Mouse (Mus musculus) frontal cortex, postnatal 10 days (tissue): Measurements from ENCODE around the gene Atg4d.
A peak's percentile ranks its signal among the peaks of the same experiment; 100 is the strongest.
"Not testable (repeated sequence)": the region's sequence is repeated elsewhere in the genome, so short reads cannot be mapped to it uniquely, and the experiment has no call there.

Experiments
- DNase-seq, 2 experiments: peaks; one replicate each; pipeline ENCODE4 v3.0.0; 2022; ENCODE audit warnings: low spot score in 2 of 2, mixed read lengths in 1 of 2

Gene Atg4d

GRCm38 (mm10) chr9:21265000-21265561 is at the start of gene Atg4d:
TSS of gene Atg4d (plus strand) at chr9:21265293.
- DNase-seq = peak; percentile 95 to 96

- DNase-seq = no peak
Observed at GRCm38 (mm10) chr9:21216050-21216841, 48.8 kb upstream of the Atg4d start.

- no peak for DNase-seq
Observed at GRCm38 (mm10) chr9:21219820-21220219, 45.3 kb upstream of the Atg4d start.

- DNase-seq = peak; percentile 82 to 89
Observed at GRCm38 (mm10) chr9:21220490-21221382, 44.4 kb upstream of the Atg4d start.

- DNase-seq = no peak
Observed at GRCm38 (mm10) chr9:21221383-21221929, 43.6 kb upstream of the Atg4d start.

GRCm38 (mm10) chr9:21223490-21223889 is 41.6 kb upstream of the Atg4d start:
- DNase-seq = not testable (repeated sequence)

- DNase-seq = no peak
Observed at GRCm38 (mm10) chr9:21223906-21224305, 41.2 kb upstream of the Atg4d start.

GRCm38 (mm10) chr9:21224576-21225414 is 40.3 kb upstream of the Atg4d start:
- DNase-seq = no peak

- no peak for DNase-seq
Observed at GRCm38 (mm10) chr9:21225415-21225758, 39.7 kb upstream of the Atg4d start.

- DNase-seq = no peak
Observed at GRCm38 (mm10) chr9:21227342-21227741, 37.8 kb upstream of the Atg4d start.

GRCm38 (mm10) chr9:21231551-21231950 is 33.5 kb upstream of the Atg4d start:
- DNase-seq = no peak

GRCm38 (mm10) chr9:21232867-21233266 is 32.2 kb upstream of the Atg4d start:
- DNase-seq = no peak

GRCm38 (mm10) chr9:21233366-21233765 is 31.7 kb upstream of the Atg4d start:
- DNase-seq = no peak

- no peak for DNase-seq
Observed at GRCm38 (mm10) chr9:21233805-21234204, 31.3 kb upstream of the Atg4d start.

GRCm38 (mm10) chr9:21235341-21235740 is 29.8 kb upstream of the Atg4d start:
- DNase-seq = no peak

GRCm38 (mm10) chr9:21236991-21237367 is 28.1 kb upstream of the Atg4d start:
- DNase-seq = no peak

- DNase-seq = no peak
Observed at GRCm38 (mm10) chr9:21237368-21238003, 27.6 kb upstream of the Atg4d start.

GRCm38 (mm10) chr9:21238004-21238732 is 26.9 kb upstream of the Atg4d start:
- DNase-seq = no peak

GRCm38 (mm10) chr9:21238733-21239464 is 26.2 kb upstream of the Atg4d start, which contains the start of gene Keap1:
TSS of gene Keap1 (minus strand) at chr9:21239361.
- DNase-seq = peak; percentile 70 to 76
